Mouse (Mus musculus) cerebellum, adult 2 months (tissue): ENCODE results near the gene Gm49361. TPM values are rescaled to one million over a fixed set of nuclear protein-coding genes. Genes with fewer than 3 reads are reported as not detected.
A peak's percentile ranks its signal among the peaks of the same experiment; 100 is the strongest.

ENCODE experiments used
- DNase-seq, 2 experiments: peaks; one replicate each; pipeline ENCODE4 v3.0.0; 2021
- H3K27ac ChIP-seq: fragments of 200-500 bp; 2 replicates; pipeline ENCODE4 v1.5.1; 2012; ENCODE audit warnings: low read length, control low read depth, inconsistent platforms; ENCODE audit not compliant: insufficient read depth
- H3K27me3 ChIP-seq: fragments of 200-500 bp; 2 replicates; pipeline ENCODE4 v1.6.1; 2012; ENCODE audit warnings: inconsistent platforms, mild to moderate bottlenecking, low read length, moderate library complexity; ENCODE audit not compliant: control insufficient read depth, insufficient read depth
- H3K4me1 ChIP-seq: fragments of 200-500 bp; 2 replicates; pipeline ENCODE4 v1.6.1; 2011; ENCODE audit warnings: low read length; ENCODE audit not compliant: control insufficient read depth, insufficient read depth
- H3K4me3 ChIP-seq: fragments of 200-500 bp; replicated peaks from 2 replicates; pipeline ENCODE3; 2011; ENCODE audit warnings: mild to moderate bottlenecking, low read depth, low read length, control low read depth; ENCODE audit not compliant: insufficient read depth
- CTCF ChIP-seq: fragments of 200-500 bp; IDR thresholded peaks from 2 replicates; pipeline ENCODE4 v1.5.1; 2011; ENCODE audit warnings: low read depth, mild to moderate bottlenecking, control low read depth, low read length, moderate library complexity, borderline replicate concordance; ENCODE audit not compliant: insufficient read depth
- POLR2A ChIP-seq: fragments of 200-500 bp; IDR thresholded peaks from 2 replicates; pipeline ENCODE4 v1.6.1; 2011; ENCODE audit warnings: low read length, control low read depth, borderline replicate concordance; ENCODE audit not compliant: insufficient read depth
- WGBS: fragments of 180-500 bp; shearing (Covaris S2); methylation state at CpG from one replicate; pipeline ENCODE4 v1.1.7; 2018; 5-methylcytosine and 5-hydroxymethylcytosine counted together
- polyA plus RNA-seq: library from polyadenylated mRNA; depleted of rRNA; stranded (reverse); fragments of >200 nt; gene quantifications from 2 replicates; pipeline ENCODE4 v1.2.3, GENCODE M21; 2012

Gm49361 gene
- polyA plus RNA-seq, 1 experiment: not detected

DNA sequence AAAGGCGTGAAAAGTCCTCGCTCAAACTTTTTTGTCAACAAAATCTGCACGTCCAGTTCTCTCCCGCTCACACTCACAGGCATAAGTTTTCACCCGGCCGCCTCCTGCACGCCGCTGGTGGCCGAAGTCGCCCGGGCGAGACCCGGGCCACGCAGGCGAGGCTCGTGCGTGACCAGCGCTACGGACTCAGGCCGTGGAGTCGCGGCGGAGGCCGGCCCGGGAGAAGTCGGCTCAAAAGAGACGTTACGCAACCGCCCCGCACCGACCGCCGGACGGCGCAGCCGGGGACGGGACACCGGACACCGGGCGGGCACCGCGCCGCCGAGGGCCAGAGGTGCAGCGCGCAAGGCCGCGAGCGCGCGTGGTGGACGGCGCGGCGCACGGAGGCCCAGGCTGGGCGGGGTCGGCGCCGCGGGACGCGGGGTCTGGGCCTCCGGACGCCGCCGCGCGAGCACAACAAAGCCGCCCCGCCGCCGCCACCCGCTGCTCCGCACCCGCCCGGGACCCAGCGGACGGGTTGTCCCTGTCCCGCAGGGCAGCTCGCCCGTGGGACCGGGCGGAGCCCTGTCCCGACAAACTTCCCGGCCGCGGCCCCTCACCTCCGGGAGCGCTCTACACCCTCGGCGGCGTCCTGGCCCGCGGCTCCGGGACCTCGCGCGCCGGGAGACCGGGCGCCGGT, 473 bp downstream of the Gm49361 start:
- Histone ChIP-seq H3K4me3 (peak overlapping the region; percentile 92), H3K27ac (peak overlapping the region; percentile 85), H3K4me1 (no peaks in the 10 kb centered on the region; the same call in 1 of the 2 replicates), H3K27me3 (no peaks in the 10 kb centered on the region)
- WGBS: under 1% methylated on average over 89 of the region's 103 CpGs
- TF ChIP-seq CTCF: no peak
- TF ChIP-seq POLR2A: no peak
- DNase-seq: peak; percentile 71 to 78

DNA sequence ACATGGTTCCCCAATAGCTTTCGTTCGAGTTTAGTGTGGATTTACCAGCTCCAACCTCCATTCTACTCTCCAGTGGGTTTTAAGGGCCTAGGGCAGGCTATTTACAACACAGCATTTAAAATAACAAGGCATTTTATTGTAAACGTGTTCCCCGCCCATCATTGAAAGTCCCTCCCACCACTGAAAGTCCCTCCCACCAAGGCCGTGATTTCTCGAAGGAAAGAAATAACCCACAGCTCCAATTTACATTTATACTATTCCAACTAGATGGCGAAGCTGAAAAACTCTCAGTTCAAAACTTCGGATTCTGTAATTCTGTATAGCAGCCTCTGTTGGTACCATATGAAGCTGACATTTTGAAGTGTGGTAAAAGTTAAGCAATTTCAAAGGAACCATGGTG, 1.4 kb downstream of the Gm49361 start:
- no peak overlapping the region for H3K27ac ChIP-seq
- H3K27me3 ChIP-seq: no peaks in the 10 kb centered on the region
- TF ChIP-seq POLR2A (no peak), CTCF (no peak)
- peak overlapping the region; percentile 39 for H3K4me3 ChIP-seq
- DNase-seq: no peak
- 4% methylated on average over 8 of the region's 8 CpGs for WGBS
- peaks cover 6% of the 10 kb centered on the region for H3K4me1 ChIP-seq

DNA sequence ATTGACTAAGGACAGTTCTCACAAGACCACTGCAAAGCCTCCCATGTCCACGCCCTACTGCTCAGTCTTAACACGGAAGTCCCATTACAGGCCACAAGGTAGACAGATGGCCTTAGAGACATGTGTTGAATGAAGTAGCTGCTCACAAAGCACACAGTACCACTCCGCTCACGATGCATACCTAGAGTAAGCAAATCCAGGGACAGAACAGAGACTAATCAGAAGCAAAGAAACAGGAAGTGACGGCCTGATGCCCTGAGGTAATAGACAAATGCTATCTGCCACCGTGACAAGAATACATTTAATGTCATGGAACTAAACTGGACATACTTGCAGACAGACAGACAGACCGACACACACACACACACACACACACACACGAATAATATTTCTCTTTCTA, 5.3 kb downstream of the Gm49361 start:
- Histone ChIP-seq H3K4me1 (peaks cover 9% of the 10 kb centered on the region), H3K27ac (no peak overlapping the region), H3K27me3 (no peaks in the 10 kb centered on the region), H3K4me3 (no peak overlapping the region)
- no peak for TF ChIP-seq CTCF
- DNase-seq: no peak
- 68% methylated on average over 8 of the region's 8 CpGs for WGBS

DNA sequence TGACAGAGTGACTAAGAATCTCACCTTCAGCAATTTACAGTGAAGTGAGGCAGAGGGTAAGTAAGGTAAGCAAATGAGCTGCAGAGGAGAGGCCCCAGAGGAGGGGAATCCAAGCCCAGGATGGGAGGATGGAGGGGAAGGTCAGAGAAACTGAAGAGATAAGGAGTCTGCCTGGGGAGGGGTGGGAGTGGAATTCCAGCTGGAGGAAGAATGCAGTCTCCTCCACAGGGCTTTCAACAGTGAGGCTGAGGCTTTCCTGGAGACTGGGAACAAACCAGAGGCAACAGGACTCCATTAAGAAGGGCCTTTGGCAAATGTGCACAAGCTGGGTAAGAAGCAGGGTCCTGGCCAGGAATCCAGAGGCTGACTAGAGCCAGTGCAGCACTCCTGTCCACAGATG, 8.8 kb downstream of the Gm49361 start:
- no peaks in the 10 kb centered on the region for H3K27me3 ChIP-seq
- no peak for DNase-seq
- TF ChIP-seq CTCF (no peak), POLR2A (no peak)

DNA sequence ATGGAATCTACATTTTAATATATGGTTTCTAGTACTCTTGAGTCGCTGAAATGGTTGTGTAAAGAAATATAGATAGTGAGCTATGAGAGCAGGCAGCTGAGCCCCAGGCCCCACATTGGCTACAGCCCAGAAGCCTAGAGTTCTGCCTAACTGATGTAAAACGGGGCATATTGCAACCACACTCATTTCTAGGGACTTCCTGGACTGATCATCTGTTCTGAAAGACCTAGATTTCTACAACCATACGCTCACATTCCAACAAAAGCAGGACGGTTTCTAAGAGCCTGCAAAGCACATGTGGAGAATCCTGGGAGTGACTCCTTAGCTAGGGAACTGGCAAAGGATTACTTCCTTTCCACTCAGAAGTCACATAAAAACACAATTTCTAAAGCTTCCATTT, 9.8 kb downstream of the Gm49361 start:
- no peak for DNase-seq
- peaks cover 17% of the 10 kb centered on the region for H3K4me1 ChIP-seq
- no peak overlapping the region for H3K4me3 ChIP-seq
- WGBS: 28% methylated on average over 4 of the region's 4 CpGs
- H3K27me3 ChIP-seq: no peaks in the 10 kb centered on the region
- H3K27ac ChIP-seq: no peak overlapping the region
- no peak for TF ChIP-seq POLR2A
- TF ChIP-seq CTCF: no peak

More for the DNA sequence above, 8.8 kb downstream of the Gm49361 start:
- Histone ChIP-seq H3K4me3 (no peak overlapping the region), H3K4me1 (peaks cover 14% of the 10 kb centered on the region), H3K27ac (no peak overlapping the region)

DNA sequence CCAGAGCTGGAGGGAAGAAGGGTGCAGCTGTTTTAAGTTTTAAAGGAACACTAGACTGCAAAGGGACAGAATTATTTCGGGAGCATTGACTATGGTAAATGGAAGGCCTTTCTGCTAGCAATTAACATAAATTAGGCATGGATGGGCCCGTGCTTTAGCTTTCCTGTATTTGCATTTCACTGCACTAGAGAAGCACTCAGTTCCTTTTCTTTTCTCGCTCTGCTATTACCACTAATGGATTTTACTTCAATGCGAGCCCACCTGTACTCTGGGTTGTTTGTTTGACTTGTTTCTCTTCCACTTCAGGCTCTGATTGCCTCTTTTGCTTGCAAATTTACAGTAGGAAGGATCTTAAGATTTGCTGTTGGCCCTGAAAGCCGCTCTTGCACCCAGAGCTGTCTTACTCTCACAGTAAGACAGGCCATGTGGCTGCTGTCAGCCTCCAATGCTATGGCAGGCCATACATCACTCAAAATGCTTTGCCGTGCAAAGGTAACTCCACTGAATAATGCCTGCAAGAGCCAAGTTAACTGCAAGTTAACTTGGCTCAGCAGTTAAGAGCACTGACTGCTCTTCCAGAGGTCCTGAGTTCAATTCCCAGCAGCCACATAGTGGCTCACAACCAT, 13.1 kb downstream of the Gm49361 start:
- Histone ChIP-seq H3K27me3 (no peaks in the 10 kb centered on the region), H3K4me1 (peaks cover 20% of the 10 kb centered on the region), H3K4me3 (no peak overlapping the region), H3K27ac (no peak overlapping the region)
- WGBS: 81% methylated on average over 6 of the region's 6 CpGs
- no peak for DNase-seq
- TF ChIP-seq POLR2A (no peak), CTCF (no peak)

DNA sequence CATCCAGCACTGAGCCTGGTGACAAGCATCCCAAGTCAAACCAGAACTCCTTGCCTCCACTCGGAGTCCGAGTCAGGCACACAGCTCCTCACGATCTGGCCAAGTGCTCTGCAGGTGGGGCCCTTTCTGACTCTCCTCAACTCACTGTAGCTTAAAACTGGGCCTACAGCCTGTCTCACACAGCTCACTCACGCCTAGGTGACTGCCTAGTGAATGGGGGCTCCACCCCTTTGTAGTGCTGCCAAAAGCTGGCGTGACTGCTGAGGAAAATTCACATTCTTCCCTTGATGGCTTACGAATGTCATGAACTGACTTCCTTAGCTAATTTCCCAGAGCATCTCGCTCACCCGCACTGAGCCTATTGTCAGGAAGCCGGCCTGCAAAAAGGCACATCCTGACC, 15.4 kb downstream of the Gm49361 start:
- H3K27ac ChIP-seq: peak overlapping the region; percentile 11; the same call in 1 of the 2 replicates

DNA sequence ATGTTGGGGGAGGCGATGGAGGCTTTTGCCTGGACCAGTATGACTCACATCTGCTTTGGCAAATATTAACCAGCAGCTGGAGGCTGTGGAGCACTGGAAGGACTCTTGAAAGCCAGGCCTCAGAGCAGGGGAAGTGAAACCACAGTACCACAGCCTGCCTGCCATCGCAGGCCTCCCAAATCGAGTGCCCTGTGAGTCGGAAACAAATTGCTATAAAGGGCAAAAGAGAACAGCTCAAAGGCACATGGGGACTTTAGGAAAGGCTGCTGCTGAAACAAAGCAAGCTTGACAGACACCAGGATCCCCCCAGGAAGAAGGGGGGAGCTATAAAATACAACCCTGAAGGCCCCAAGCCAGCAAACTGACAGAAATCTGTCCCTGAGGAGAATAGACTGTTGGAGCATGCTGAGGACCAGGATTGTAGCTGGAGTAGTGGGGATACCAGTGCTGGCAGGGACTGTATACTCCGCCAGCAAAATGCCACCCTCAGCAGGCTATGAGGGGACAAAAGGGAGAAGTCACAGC, 15.9 kb downstream of the Gm49361 start:
- TF ChIP-seq POLR2A (no peak), CTCF (no peak)
- 38% methylated on average over 5 of the region's 5 CpGs for WGBS
- Histone ChIP-seq H3K27me3 (no peaks in the 10 kb centered on the region), H3K27ac (peak overlapping the region; percentile 11; the same call in 1 of the 2 replicates), H3K4me1 (peaks cover 14% of the 10 kb centered on the region), H3K4me3 (no peak overlapping the region)
- DNase-seq: no peak

More for the DNA sequence above, 15.4 kb downstream of the Gm49361 start:
- no peak overlapping the region for H3K4me3 ChIP-seq
- 24% methylated on average over 9 of the region's 9 CpGs for WGBS
- DNase-seq: peak in 1 of 2 experiments; percentile 33
- peaks cover 18% of the 10 kb centered on the region for H3K4me1 ChIP-seq
- H3K27me3 ChIP-seq: no peaks in the 10 kb centered on the region
- no peak for TF ChIP-seq POLR2A
- no peak for TF ChIP-seq CTCF
